Mouse (Mus musculus) G1E (cell line): ENCODE results near the gene Elp5.

ENCODE experiments used
- CTCF ChIP-seq: IDR thresholded peaks from 2 replicates; pipeline ENCODE4 v1.5.1; 2012; ENCODE audit warnings: low read depth, low read length, inconsistent platforms, mixed read lengths
- TAL1 ChIP-seq: conservative IDR thresholded peaks from 2 replicates; pipeline ENCODE4 v1.6.1; 2012; ENCODE audit warnings: low read depth, low read length, inconsistent platforms, mixed read lengths

GRCm38 (mm10) chr11:70016669-70017068, 34.4 kb upstream of the Elp5 start, which contains the start of gene Dlg4:
- TF ChIP-seq CTCF (no peak), TAL1 (no peak)
